Mouse (Mus musculus): ENCODE data around the gene Dop1b.

The Dop1b gene

DNA sequence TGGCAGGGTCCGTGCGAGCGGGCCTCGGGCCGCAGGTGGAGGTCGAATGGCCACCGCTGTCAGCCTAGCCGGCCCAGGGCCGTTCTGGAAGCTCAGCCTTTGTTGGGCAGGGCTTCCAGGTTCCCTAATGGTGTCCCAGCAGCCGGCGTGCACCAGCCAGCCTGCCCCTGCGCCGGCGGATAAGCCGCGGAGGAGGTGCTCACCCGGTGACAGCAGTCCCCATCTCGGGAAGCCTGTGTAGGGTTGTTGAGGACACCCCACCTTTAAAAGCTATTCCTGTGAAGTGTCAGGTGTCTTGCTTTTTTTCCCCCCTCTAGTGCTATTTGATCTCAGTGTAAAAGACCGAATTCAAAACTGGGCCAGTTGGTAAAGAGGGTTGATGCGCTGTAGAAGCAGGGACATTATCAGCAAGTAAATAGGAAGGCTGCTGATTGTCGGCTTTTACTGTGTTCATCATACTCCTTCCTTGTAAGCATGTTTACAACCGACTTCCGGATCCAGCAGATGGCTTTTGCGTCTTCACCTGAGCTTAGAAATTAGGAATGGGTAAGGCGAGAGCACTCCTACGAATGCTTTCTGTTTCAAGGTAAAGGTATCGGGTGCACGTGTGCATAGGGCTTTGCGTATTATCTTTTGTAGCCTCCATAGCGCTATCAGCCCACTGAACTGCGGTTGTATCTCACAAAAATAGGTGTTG lies 633 bp downstream of the Dop1b start:
- DNase-seq (ENCODE audit: extremely low spot score, low spot score): no peak

- DNase-seq (ENCODE audit: extremely low spot score, low spot score): no peak
These were observed 1.3 kb downstream of the Dop1b start for GRCm38 (mm10) chr16:93712966-93713365.

- DNase-seq (ENCODE audit: extremely low spot score, low spot score): no peak
These were observed 2.7 kb downstream of the Dop1b start for GRCm38 (mm10) chr16:93714426-93714825.

DNA sequence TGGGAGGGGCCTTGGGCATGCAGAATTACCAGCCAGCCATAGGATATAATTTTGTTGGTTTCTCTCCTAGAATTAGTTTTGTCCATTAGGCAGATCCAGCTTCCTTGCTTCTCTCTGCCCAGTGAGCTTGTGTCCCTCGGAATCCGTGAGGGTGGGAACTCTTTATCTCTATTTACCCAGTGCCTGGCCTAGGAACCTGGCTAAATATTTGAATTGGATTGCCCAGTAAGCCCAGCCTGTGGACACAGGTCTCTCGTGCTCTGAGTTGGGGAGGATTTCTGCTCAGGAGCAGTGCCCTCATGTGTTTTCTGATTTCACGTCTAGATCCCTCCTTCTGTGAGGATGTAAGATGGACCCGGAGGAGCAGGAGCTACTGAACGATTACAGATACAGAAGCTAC lies 4.1 kb downstream of the Dop1b start:
- no peak for DNase-seq (ENCODE audit: extremely low spot score, low spot score)

DNA sequence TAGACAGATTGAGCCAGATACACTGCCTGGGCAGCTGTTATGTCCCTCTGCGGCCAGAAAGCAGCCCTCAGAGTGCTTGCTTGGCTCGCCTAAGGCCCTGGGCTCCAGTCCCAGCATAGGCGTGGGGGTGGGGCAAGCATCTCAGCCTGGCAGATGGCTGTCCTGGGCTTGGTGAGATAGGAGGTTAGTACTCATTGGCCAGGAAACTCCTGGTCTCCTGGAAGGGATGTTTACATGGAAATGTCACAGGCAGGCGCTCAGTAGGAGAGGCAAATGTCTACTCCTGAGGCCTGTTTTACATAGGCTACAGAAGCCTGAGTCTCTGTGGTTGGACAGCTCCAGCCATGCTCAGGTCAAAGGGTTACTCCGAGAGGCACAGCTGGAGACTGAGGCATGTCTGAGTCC lies 5.6 kb downstream of the Dop1b start:
- DNase-seq (ENCODE audit: extremely low spot score, low spot score): peak; percentile 30

- no peak for DNase-seq (ENCODE audit: extremely low spot score, low spot score)
These were observed 10.1 kb downstream of the Dop1b start for GRCm38 (mm10) chr16:93721771-93722170.

DNA sequence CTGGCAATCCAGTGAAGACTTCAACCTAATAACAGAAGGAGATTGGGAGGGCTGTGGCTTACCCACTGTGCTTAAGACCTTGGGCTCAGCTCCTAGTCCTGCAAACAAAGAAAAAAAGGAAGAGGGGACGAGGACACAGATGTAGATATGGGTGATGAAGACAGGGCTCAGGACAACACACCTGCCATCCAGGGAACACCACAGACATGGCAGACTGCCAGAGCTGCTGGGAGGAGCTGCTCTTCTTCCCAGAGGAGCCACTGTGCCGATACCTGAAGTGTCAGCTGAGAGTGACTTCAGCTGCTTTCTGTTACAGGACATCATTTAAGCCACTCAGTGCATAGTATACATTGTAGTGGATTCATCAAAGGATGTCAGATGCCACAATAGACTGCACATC lies 10.8 kb downstream of the Dop1b start:
- no peak for DNase-seq (ENCODE audit: extremely low spot score, low spot score)

DNA sequence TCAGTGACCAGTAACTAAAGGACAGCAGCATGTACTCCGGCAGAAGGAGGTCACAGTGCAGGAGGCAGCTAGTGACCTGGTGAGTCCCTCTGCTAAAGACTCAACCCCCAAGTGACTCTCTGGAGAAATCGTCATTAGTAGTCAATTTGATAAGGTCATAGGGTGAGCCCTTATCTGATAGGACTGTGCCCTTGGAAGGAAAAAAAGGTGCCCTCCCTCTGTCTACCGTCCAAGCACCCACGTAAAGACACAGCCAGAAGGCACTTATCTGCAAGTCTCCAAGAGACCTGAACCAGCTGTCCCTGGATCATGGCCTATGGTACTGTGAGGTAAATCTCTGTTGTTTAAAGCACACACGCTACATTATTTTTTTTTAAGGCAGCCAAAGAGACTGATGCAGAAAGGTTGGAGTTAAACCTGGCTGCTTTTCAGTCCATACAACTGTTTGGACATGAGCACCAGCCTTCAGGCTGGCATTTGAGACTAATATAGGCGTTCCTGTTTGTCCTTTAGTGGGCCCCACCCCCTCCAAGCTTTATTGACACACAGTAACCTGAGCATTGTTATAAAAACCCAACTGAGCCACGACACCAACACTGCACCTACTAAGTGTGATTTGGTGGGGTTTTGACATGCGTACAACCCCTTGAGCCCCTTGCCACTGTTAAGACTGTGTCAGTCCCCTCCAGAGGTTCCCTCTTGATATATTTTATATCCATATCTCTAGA lies 13.9 kb downstream of the Dop1b start:
- no peak for DNase-seq (ENCODE audit: extremely low spot score, low spot score)

DNA sequence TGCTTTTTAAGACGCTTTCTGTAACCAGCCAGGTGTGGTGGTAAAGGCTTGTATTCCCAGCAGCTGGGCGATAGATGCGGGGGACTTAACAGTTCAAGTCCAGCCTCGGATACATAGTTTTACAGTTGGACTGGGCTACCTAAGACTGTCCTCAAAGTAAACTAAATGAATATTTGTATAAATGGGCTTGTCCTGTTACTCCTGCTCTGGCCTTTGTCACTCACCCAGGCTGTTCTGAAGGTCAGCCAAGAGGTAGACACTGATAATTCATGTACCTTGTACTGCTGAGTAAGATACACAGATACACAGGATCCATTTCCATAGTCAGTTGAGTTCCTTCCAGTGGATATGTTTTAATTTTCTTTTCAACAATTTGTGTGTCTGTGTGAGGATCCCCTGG lies 14.5 kb downstream of the Dop1b start:
- DNase-seq (ENCODE audit: extremely low spot score, low spot score): no peak

GRCm38 (mm10) chr16:93728676-93729075 lies 17.0 kb downstream of the Dop1b start:
- DNase-seq (ENCODE audit: extremely low spot score, low spot score): no peak

- DNase-seq (ENCODE audit: extremely low spot score, low spot score): no peak
These were observed 18.4 kb downstream of the Dop1b start for GRCm38 (mm10) chr16:93729801-93730721.

- DNase-seq (ENCODE audit: extremely low spot score, low spot score): no peak
These were observed 19.6 kb downstream of the Dop1b start for GRCm38 (mm10) chr16:93731310-93731709.

DNA sequence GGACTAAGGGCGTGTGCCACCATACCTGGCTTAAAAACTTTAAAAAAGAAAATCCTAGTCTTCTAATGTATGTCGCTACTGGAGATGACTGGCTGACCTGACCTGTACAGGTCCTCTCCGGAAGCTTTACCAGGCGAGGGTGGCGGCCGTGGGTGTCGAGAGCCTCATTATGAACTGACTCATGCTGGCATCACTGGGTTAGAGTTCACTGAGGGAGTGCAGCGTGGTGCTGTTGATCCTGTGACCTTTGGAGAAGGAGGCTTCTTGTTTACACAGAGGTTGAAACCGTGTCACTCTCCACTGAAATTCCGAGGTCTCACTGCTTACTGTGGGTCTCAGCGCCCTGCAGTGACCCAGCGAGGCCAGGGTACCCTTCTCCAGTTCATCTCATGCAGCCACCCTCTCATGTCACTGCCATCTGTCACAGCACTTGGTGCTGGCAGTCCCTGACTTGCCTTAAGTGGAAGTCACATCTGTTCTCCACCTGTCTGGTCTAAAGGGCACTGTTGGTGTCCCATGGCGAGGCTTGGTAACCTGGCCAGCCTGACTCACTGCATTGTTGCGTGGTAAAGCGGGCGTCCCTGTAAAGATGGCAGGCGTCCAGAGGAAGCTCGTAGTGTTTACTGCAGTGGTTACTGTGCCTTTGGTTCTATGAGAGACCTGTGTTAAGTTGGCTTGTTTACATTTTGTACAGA lies 21.3 kb downstream of the Dop1b start:
- no peak for DNase-seq (ENCODE audit: extremely low spot score, low spot score)

DNA sequence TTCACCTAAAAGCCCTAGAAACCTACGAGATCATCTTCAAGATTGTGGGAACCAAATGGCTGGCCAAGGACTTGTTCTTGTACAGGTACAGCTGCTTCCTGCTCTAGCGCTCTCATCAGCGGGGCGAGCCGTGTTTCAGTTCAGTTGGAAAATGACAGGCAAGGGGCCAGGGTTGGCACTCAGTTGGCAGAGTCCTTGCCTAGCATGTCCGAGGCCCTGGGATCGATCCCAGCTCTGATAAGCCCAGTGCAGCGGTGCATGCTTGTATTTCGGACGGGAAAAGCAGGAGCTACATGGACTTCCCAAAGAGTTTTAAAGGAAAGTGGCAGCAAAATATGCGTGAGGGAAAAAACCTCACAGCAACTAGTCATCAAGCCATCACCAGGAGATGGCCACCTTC lies 27.5 kb downstream of the Dop1b start:
- no peak for DNase-seq (ENCODE audit: extremely low spot score, low spot score)

GRCm38 (mm10) chr16:93742903-93743302 lies 31.2 kb downstream of the Dop1b start:
- DNase-seq (ENCODE audit: extremely low spot score, low spot score): no peak

- DNase-seq (ENCODE audit: extremely low spot score, low spot score): no peak
These were observed 32.4 kb downstream of the Dop1b start for GRCm38 (mm10) chr16:93744049-93744490.

- no peak for DNase-seq (ENCODE audit: extremely low spot score, low spot score)
These were observed 33.2 kb downstream of the Dop1b start for GRCm38 (mm10) chr16:93744804-93745340.

GRCm38 (mm10) chr16:93746397-93746796 lies 34.7 kb downstream of the Dop1b start:
- no peak for DNase-seq (ENCODE audit: extremely low spot score, low spot score)

- no peak for DNase-seq (ENCODE audit: extremely low spot score, low spot score)
These were observed 35.3 kb downstream of the Dop1b start for GRCm38 (mm10) chr16:93746957-93747356.

GRCm38 (mm10) chr16:93747421-93747820 lies 35.7 kb downstream of the Dop1b start:
- no peak for DNase-seq (ENCODE audit: extremely low spot score, low spot score)

Measured in neural tube, embryonic 10.5 days (tissue).